Mouse (Mus musculus): ENCODE results near the gene Sec14l1. TPM values are rescaled to one million over a fixed set of nuclear protein-coding genes. Genes with fewer than 3 reads are reported as not detected.

Sec14l1 gene
- total and polyA plus RNA-seq, 3 experiments, result 42.0 to 55.9 TPM; not detected in 1

GRCm38 (mm10) chr11:117112649-117113051 is 2.3 kb upstream of the Sec14l1 start (continued):
- TF ChIP-seq ZKSCAN1 (IDR thresholded peaks at IDR 0.05; ENCODE audit: low read depth, low read length), result peak; percentile 64; the same call in 1 of the 2 replicates
- no peak for TF ChIP-seq USF2 (IDR thresholded peaks at IDR 0.05; ENCODE audit: borderline replicate concordance in 1 of 2, insufficient read depth in 1 of 2, low read depth in 1 of 2, low read length in 2 of 2)
- TF ChIP-seq USF1 (IDR thresholded peaks at IDR 0.05; ENCODE audit: low read depth, low read length), result no peak
- TF ChIP-seq POLR2AphosphoS2 (IDR thresholded peaks at IDR 0.05; ENCODE audit: low read length), result peak; percentile 90
- TF ChIP-seq MYC (IDR thresholded peaks at IDR 0.05; ENCODE audit: low read depth, low read length), result peak; percentile 75
- TF ChIP-seq MEF2A (IDR thresholded peaks at IDR 0.05; ENCODE audit: extremely low read depth, insufficient replicate concordance, low read depth, low read length, poor library complexity, severe bottlenecking), result 0 out of 2 replicates have a peak, but pooled peaks have one; percentile 15
- TF ChIP-seq ETS1 (IDR thresholded peaks at IDR 0.05; ENCODE audit: low read depth, low read length), result peak; percentile 98
- TF ChIP-seq SIN3A (IDR thresholded peaks at IDR 0.05; ENCODE audit: low read length), result peak; percentile 97
- TF ChIP-seq MYB (IDR thresholded peaks at IDR 0.05; ENCODE audit: low read depth, low read length), result peak; percentile 74
- peak; percentile 58 for TF ChIP-seq KAT2A (conservative IDR thresholded peaks at IDR 0.05; ENCODE audit: low read depth, low read length)
- TF ChIP-seq MAZ (IDR thresholded peaks at IDR 0.05; ENCODE audit: low read depth, low read length), result no peak; the same call in 1 of the 2 replicates
- 0 out of 2 replicates have a peak, but pooled peaks have one; percentile 24 for TF ChIP-seq NELFE (IDR thresholded peaks at IDR 0.05; ENCODE audit: low read depth, low read length)
- TF ChIP-seq CTCF (IDR thresholded peaks at IDR 0.05 in 2 of 3, conservative IDR thresholded peaks at IDR 0.05 in 1 of 3; ENCODE audit: control insufficient read depth in 1 of 3, insufficient read depth in 1 of 3, low read depth in 2 of 3, low read length in 3 of 3, poor library complexity in 1 of 3, severe bottlenecking in 1 of 3), result no peak
- no peak for TF ChIP-seq POLR2AphosphoS5 (IDR thresholded peaks at IDR 0.05; ENCODE audit: borderline replicate concordance, low read depth, low read length)
- TF ChIP-seq CHD2 (IDR thresholded peaks at IDR 0.05; ENCODE audit: low read length), result peak; percentile 79
- TF ChIP-seq UBTF (IDR thresholded peaks at IDR 0.05; ENCODE audit: borderline replicate concordance, insufficient read depth, low read depth, low read length), result no peak
- TF ChIP-seq ZMIZ1 (IDR thresholded peaks at IDR 0.05; ENCODE audit: low read depth, low read length), result peak; percentile 74; the same call in 1 of the 2 replicates
- peak; percentile 79; the same call in 1 of the 2 replicates for TF ChIP-seq JUND (IDR thresholded peaks at IDR 0.05; ENCODE audit: low read depth, low read length)

DNA sequence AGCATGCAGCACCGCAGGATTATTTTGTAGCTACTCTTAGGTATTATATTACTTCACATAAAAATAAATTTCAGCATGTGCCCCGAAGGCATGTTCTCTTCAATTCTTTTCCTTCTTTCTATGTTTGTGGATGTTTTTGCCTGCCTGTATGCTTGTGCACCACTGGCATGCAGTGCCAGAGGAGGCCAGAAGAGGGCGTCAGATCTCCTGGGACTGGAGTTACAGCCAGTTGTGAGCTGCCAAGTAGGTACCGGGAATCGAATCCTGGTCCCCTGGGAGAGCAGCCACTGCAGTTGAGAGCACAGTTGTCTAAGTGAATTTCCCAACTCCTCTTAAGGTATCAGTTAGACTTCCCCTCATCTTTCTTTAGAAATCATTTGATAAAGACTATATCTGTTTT is 1.6 kb upstream of the Sec14l1 start:
- H3K27ac ChIP-seq (ENCODE audit: control insufficient read depth, low read depth, low read length), result peak overlapping the region; percentile 95
- H3K4me1 ChIP-seq (ENCODE audit: control insufficient read depth in 1 of 2, insufficient read depth in 2 of 2, low read length in 2 of 2), result peaks cover 30 to 54% of the 10 kb centered on the region in 2 experiments
- no peaks in the 10 kb centered on the region for H3K9me3 ChIP-seq (replicated peaks; ENCODE audit: insufficient read depth, low read length)
- H3K36me3 ChIP-seq (ENCODE audit: control insufficient read depth in 1 of 2, insufficient read depth in 2 of 2, low read length in 2 of 2), result peaks cover 0 to 57% of the 10 kb centered on the region in 2 experiments; a peak in 3 of 4 replicates
- peaks cover 18% of the 10 kb centered on the region for H3K79me2 ChIP-seq (ENCODE audit: control insufficient read depth, insufficient read depth, low read length, poor library complexity)
- no peaks in the 10 kb centered on the region for H3K27me3 ChIP-seq (ENCODE audit: control insufficient read depth in 1 of 2, insufficient read depth in 2 of 2, low read length in 2 of 2)
- peak overlapping the region; percentile 51 to 58; a peak in 3 of 4 replicates for H3K4me3 ChIP-seq (ENCODE audit: control insufficient read depth in 1 of 2, insufficient read depth in 1 of 2, low read depth in 2 of 2, low read length in 2 of 2)
- peak; percentile 89 for DNase-seq (ENCODE audit: low read depth, low spot score)
- peak overlapping the region; percentile 70 for H3K9ac ChIP-seq (ENCODE audit: control insufficient read depth, low read depth, low read length, poor library complexity, severe bottlenecking)
- TF ChIP-seq CTCF (IDR thresholded peaks at IDR 0.05 in 2 of 3, conservative IDR thresholded peaks at IDR 0.05 in 1 of 3; ENCODE audit: control insufficient read depth in 1 of 3, insufficient read depth in 1 of 3, low read depth in 2 of 3, low read length in 3 of 3, poor library complexity in 1 of 3, severe bottlenecking in 1 of 3) (peak; percentile 81 to 84 (median 84)), GABPA (IDR thresholded peaks at IDR 0.05; ENCODE audit: low read depth, low read length) (no peak), MYC (IDR thresholded peaks at IDR 0.05; ENCODE audit: low read depth, low read length) (no peak), BHLHE40 (IDR thresholded peaks at IDR 0.05; ENCODE audit: borderline replicate concordance, low read depth, low read length) (no peak), ZMIZ1 (IDR thresholded peaks at IDR 0.05; ENCODE audit: low read depth, low read length) (no peak), SIN3A (IDR thresholded peaks at IDR 0.05; ENCODE audit: low read length) (0 out of 2 replicates have a peak, but pooled peaks have one; percentile 1), ZKSCAN1 (IDR thresholded peaks at IDR 0.05; ENCODE audit: low read depth, low read length) (no peak), MEF2A (IDR thresholded peaks at IDR 0.05; ENCODE audit: extremely low read depth, insufficient replicate concordance, low read depth, low read length, poor library complexity, severe bottlenecking) (no peak), ETS1 (IDR thresholded peaks at IDR 0.05; ENCODE audit: low read depth, low read length) (no peak), HCFC1 (IDR thresholded peaks at IDR 0.05; ENCODE audit: low read depth, low read length) (peak; percentile 48), MYB (IDR thresholded peaks at IDR 0.05; ENCODE audit: low read depth, low read length) (no peak), MAZ (IDR thresholded peaks at IDR 0.05; ENCODE audit: low read depth, low read length) (no peak; the same call in 1 of the 2 replicates), TCF12 (IDR thresholded peaks at IDR 0.05; ENCODE audit: low read depth, low read length) (no peak), POLR2A (IDR thresholded peaks at IDR 0.05; ENCODE audit: control insufficient read depth in 1 of 2, insufficient read depth in 1 of 2, low read depth in 1 of 2, low read length in 2 of 2, poor library complexity in 1 of 2) (peak in 1 of 2 experiments; percentile 6; a peak in 1 of 4 replicates), MAFK (IDR thresholded peaks at IDR 0.05; ENCODE audit: borderline replicate concordance, low read depth, low read length) (no peak), NRF1 (IDR thresholded peaks at IDR 0.05; ENCODE audit: insufficient read depth, low read depth, low read length, poor library complexity, severe bottlenecking) (0 out of 2 replicates have a peak, but pooled peaks have one; percentile 6), E2F4 (IDR thresholded peaks at IDR 0.05; ENCODE audit: borderline replicate concordance, low read depth, low read length) (no peak), MAX (IDR thresholded peaks at IDR 0.05; ENCODE audit: low read length) (no peak; the same call in 1 of the 2 replicates), MXI1 (IDR thresholded peaks at IDR 0.05; ENCODE audit: low read depth, low read length) (no peak; the same call in none of the 2 replicates), USF2 (IDR thresholded peaks at IDR 0.05; ENCODE audit: borderline replicate concordance in 1 of 2, insufficient read depth in 1 of 2, low read depth in 1 of 2, low read length in 2 of 2) (no peak), ELF1 (IDR thresholded peaks at IDR 0.05; ENCODE audit: low read depth, low read length) (no peak), USF1 (IDR thresholded peaks at IDR 0.05; ENCODE audit: low read depth, low read length) (no peak), KAT2A (conservative IDR thresholded peaks at IDR 0.05; ENCODE audit: low read depth, low read length) (no peak; the same call in 1 of the 2 replicates)

All from MEL (cell line).